Mouse (Mus musculus): ENCODE data around the gene Tcf7l2. TPM values are rescaled to one million over a fixed set of nuclear protein-coding genes. Genes with fewer than 3 reads are reported as not detected.

Tcf7l2 gene
- polyA plus RNA-seq, 1 experiment = 18.2 TPM

DNA sequence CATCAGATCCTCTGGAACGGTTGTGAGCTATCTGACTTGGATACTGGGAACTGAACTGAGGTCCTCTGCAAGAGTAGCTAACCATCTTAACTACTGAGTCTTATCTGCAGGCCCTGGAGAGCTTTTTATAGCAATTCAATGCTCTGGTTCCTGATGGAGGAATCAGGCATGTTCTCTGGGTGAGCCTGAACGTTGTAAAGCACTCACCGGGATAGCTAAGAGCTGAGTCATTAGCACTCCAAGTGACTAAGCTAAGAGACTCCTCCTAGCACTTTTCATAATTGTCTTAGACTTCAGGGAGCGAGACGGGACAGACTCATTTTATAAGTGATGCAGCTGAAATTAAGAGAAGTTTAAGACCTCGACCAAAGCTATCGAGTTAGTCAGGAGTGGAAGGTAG lies 53.7 kb downstream of the Tcf7l2 start:
- WGBS = 64% methylated on average over 7 of the region's 7 CpGs
- H3K4me1 ChIP-seq (ENCODE audit: control insufficient read depth, insufficient read depth, low read length) = peaks cover 28% of the 10 kb centered on the region
- H3K27ac ChIP-seq (ENCODE audit: insufficient read depth, low read depth, low read length) = no peak overlapping the region
- no peaks in the 10 kb centered on the region for H3K36me3 ChIP-seq (ENCODE audit: control insufficient read depth, insufficient read depth, low read length)
- H3K27me3 ChIP-seq (replicated peaks; ENCODE audit: control insufficient read depth, insufficient read depth, low read length) = no peaks in the 10 kb centered on the region
- DNase-seq = no peak
- H3K4me3 ChIP-seq (ENCODE audit: insufficient read depth, low read depth, low read length) = no peak overlapping the region
- TF ChIP-seq POLR2A (IDR thresholded peaks at IDR 0.05; ENCODE audit: low read depth, low read length) (no peak), CTCF (conservative IDR thresholded peaks at IDR 0.05; ENCODE audit: insufficient read depth, insufficient read length, low read depth, low read length) (no peak)

DNA sequence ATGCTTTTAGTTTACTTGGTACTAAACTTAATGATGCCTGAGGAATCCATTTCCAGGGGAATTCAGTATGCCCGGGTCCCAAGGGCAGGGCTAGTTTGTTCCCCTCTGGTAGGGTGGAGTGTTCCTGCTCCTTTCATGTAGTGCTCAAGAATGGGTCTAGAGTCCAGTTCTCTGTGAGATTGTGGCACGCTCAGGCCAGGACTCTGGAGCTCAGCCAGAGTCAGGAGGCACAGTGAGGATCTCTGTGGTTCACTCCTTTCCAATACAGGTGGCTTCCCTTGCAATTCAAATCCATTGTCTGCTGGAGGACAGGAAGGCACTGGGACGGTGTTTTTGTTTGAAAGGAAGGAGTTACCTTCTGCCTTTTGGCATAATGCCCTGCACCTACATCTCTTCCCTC lies 56.2 kb downstream of the Tcf7l2 start:
- TF ChIP-seq POLR2A (IDR thresholded peaks at IDR 0.05; ENCODE audit: low read depth, low read length) = no peak
- no peak for TF ChIP-seq CTCF (conservative IDR thresholded peaks at IDR 0.05; ENCODE audit: insufficient read depth, insufficient read length, low read depth, low read length)
- no peak overlapping the region for H3K4me3 ChIP-seq (ENCODE audit: insufficient read depth, low read depth, low read length)
- 26% methylated on average over 3 of the region's 3 CpGs for WGBS
- peaks cover 35% of the 10 kb centered on the region for H3K4me1 ChIP-seq (ENCODE audit: control insufficient read depth, insufficient read depth, low read length)
- H3K36me3 ChIP-seq (ENCODE audit: control insufficient read depth, insufficient read depth, low read length) = no peaks in the 10 kb centered on the region
- H3K27me3 ChIP-seq (replicated peaks; ENCODE audit: control insufficient read depth, insufficient read depth, low read length) = no peaks in the 10 kb centered on the region
- H3K27ac ChIP-seq (ENCODE audit: insufficient read depth, low read depth, low read length) = peak overlapping the region; percentile 1; the same call in 1 of the 2 replicates
- DNase-seq = peak; percentile 90

DNA sequence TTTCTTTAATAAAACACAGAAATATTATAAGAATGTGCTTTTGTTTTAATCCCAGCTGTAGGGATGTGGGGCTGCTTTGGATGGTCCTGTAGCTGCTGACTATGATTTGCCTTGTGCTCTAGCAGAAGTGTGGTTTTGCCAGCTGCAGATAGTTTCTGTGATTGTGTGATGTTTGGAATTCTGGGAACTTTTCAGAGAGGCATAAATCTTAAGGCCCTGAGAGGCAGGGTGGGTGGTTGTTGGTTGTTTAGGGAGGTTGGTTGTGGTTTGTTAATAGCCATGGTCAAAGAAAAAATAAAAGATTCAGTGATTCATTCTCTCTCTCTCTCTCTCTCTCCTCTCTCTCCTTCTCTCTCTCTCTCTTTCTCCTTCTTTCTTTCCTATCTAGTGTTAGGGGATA lies 57.8 kb downstream of the Tcf7l2 start:
- Histone ChIP-seq H3K27ac (ENCODE audit: insufficient read depth, low read depth, low read length) (no peak overlapping the region), H3K4me1 (ENCODE audit: control insufficient read depth, insufficient read depth, low read length) (peaks cover 30% of the 10 kb centered on the region), H3K27me3 (replicated peaks; ENCODE audit: control insufficient read depth, insufficient read depth, low read length) (no peaks in the 10 kb centered on the region), H3K36me3 (ENCODE audit: control insufficient read depth, insufficient read depth, low read length) (no peaks in the 10 kb centered on the region), H3K4me3 (ENCODE audit: insufficient read depth, low read depth, low read length) (no peak overlapping the region)
- no peak for TF ChIP-seq CTCF (conservative IDR thresholded peaks at IDR 0.05; ENCODE audit: insufficient read depth, insufficient read length, low read depth, low read length)
- no peak for TF ChIP-seq POLR2A (IDR thresholded peaks at IDR 0.05; ENCODE audit: low read depth, low read length)
- no peak for DNase-seq

DNA sequence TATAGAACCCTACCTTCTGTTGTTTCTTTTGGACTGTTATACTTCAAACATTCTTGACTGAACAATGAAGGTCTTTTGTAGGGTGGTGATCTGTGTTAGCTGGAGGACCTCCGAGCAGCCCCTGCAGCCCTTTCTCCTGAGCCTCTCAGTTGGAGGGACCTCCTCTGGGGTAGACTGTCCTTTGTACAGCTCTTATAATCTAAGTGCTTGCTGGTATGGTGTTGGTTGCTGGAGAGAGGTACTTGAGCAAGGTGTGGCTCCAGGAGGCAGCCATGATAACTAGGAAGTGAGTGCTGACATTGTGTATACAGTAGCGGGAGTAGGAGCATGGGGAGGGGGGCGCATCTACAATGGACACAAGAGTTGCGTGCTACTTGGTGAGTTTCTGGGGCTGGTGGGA lies 58.4 kb downstream of the Tcf7l2 start:
- TF ChIP-seq POLR2A (IDR thresholded peaks at IDR 0.05; ENCODE audit: low read depth, low read length) (no peak), CTCF (conservative IDR thresholded peaks at IDR 0.05; ENCODE audit: insufficient read depth, insufficient read length, low read depth, low read length) (no peak)
- no peak overlapping the region for H3K27ac ChIP-seq (ENCODE audit: insufficient read depth, low read depth, low read length)
- H3K4me3 ChIP-seq (ENCODE audit: insufficient read depth, low read depth, low read length) = no peak overlapping the region
- no peak for DNase-seq
- over 99% methylated on average over 4 of the region's 4 CpGs for whole genome bisulfite sequencing
- H3K4me1 ChIP-seq (ENCODE audit: control insufficient read depth, insufficient read depth, low read length) = peaks cover 26% of the 10 kb centered on the region
- H3K36me3 ChIP-seq (ENCODE audit: control insufficient read depth, insufficient read depth, low read length) = no peaks in the 10 kb centered on the region
- no peaks in the 10 kb centered on the region for H3K27me3 ChIP-seq (replicated peaks; ENCODE audit: control insufficient read depth, insufficient read depth, low read length)

DNA sequence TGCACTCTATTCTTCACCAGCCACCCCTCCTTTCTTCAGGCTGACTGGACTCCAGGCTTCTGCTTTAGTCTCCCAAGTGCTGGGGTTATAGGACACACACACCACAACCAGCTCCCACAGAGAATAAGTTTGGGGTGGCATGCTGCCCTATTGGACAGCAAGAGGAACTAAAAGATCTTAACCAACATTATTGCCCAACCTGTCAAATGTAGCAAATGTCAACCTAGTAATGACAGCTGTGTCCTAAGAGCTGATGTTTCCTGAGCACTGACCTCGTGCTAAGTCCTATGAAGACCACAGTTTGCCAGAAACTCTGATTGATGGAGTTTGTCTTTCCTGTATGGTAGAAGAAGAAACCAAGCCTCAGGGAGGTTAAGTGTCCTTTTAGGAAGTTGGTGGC lies 61.5 kb downstream of the Tcf7l2 start:
- Histone ChIP-seq H3K27me3 (replicated peaks; ENCODE audit: control insufficient read depth, insufficient read depth, low read length) (no peaks in the 10 kb centered on the region), H3K4me3 (ENCODE audit: insufficient read depth, low read depth, low read length) (no peak overlapping the region), H3K4me1 (ENCODE audit: control insufficient read depth, insufficient read depth, low read length) (peaks cover 30% of the 10 kb centered on the region), H3K36me3 (ENCODE audit: control insufficient read depth, insufficient read depth, low read length) (no peaks in the 10 kb centered on the region), H3K27ac (ENCODE audit: insufficient read depth, low read depth, low read length) (no peak overlapping the region)
- WGBS = 77% methylated on average over 1 of the region's 1 CpGs
- TF ChIP-seq POLR2A (IDR thresholded peaks at IDR 0.05; ENCODE audit: low read depth, low read length) (no peak), CTCF (conservative IDR thresholded peaks at IDR 0.05; ENCODE audit: insufficient read depth, insufficient read length, low read depth, low read length) (no peak)
- DNase-seq = no peak

DNA sequence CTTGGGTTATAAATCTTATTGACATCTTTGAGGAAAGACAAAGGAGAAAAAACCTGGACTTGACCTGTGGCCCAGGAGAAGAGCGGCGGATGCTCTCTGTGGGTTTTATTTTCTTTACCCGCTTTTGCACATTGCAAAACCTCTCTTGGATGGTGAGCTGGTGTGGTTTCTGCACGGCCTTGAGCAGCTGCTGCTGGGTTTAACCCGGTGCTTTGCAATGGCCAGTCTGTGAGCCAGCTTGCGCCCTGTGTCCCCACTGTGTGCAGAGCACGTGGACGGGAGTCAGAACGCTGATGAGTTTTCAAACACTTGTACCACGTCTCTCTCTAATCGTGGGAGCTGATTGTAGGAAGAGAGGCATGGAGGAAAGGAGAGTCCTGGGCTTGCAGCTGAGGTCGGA lies 62.2 kb downstream of the Tcf7l2 start:
- Histone ChIP-seq H3K36me3 (ENCODE audit: control insufficient read depth, insufficient read depth, low read length) (no peaks in the 10 kb centered on the region), H3K4me1 (ENCODE audit: control insufficient read depth, insufficient read depth, low read length) (peaks cover 28% of the 10 kb centered on the region), H3K27me3 (replicated peaks; ENCODE audit: control insufficient read depth, insufficient read depth, low read length) (no peaks in the 10 kb centered on the region), H3K27ac (ENCODE audit: insufficient read depth, low read depth, low read length) (no peak overlapping the region), H3K4me3 (ENCODE audit: insufficient read depth, low read depth, low read length) (no peak overlapping the region)
- TF ChIP-seq CTCF (conservative IDR thresholded peaks at IDR 0.05; ENCODE audit: insufficient read depth, insufficient read length, low read depth, low read length) = no peak
- TF ChIP-seq POLR2A (IDR thresholded peaks at IDR 0.05; ENCODE audit: low read depth, low read length) = no peak
- DNase-seq = no peak
- WGBS = 85% methylated on average over 12 of the region's 12 CpGs

DNA sequence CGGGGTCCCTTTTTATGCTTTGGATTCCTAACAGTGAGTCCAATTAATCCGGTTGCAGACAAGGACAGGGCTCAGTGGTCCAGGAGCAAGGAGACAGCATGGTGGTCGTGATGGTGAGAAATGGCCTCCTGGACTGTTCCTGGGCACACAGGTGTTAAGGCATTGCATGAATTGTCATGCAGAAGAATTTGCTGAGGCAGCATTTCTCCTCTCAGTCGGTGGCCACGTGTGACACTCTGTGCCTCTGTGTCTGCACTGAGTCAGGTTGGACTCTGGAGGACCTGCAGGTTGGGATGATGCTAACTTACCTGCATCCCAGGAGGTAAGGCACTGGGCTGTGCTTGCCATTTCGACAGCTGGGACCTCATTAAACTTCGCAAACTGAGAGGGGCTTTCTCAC lies 63.2 kb downstream of the Tcf7l2 start:
- Histone ChIP-seq H3K4me3 (ENCODE audit: insufficient read depth, low read depth, low read length) (no peak overlapping the region), H3K36me3 (ENCODE audit: control insufficient read depth, insufficient read depth, low read length) (no peaks in the 10 kb centered on the region), H3K27me3 (replicated peaks; ENCODE audit: control insufficient read depth, insufficient read depth, low read length) (no peaks in the 10 kb centered on the region), H3K27ac (ENCODE audit: insufficient read depth, low read depth, low read length) (no peak overlapping the region), H3K4me1 (ENCODE audit: control insufficient read depth, insufficient read depth, low read length) (peaks cover 28% of the 10 kb centered on the region)
- no peak for DNase-seq
- TF ChIP-seq CTCF (conservative IDR thresholded peaks at IDR 0.05; ENCODE audit: insufficient read depth, insufficient read length, low read depth, low read length) = no peak
- no peak for TF ChIP-seq POLR2A (IDR thresholded peaks at IDR 0.05; ENCODE audit: low read depth, low read length)
- WGBS = 75% methylated on average over 7 of the region's 7 CpGs

Data from kidney, adult 2 months (tissue).